Mouse (Mus musculus): ENCODE measurements around the gene Susd6. TPM values are rescaled to one million over a fixed set of nuclear protein-coding genes. Genes with fewer than 3 reads are reported as not detected.
"Not testable (repeated sequence)": the region's sequence is repeated elsewhere in the genome, so short reads cannot be mapped to it uniquely, and the experiment has no call there.

Susd6 gene
- polyA plus RNA-seq, 1 experiment from 2014 or later, result 12.3 TPM

GRCm38 (mm10) chr12:80788188-80788587 is 2.1 kb upstream of the Susd6 start:
- Histone ChIP-seq H3K9ac (no peak overlapping the region), H3K27ac (replicated peaks) (no peak overlapping the region), H3K4me1 (replicated peaks) (peaks cover 25% of the 10 kb centered on the region), H3K4me3 (no peak overlapping the region), H3K27me3 (no peaks in the 10 kb centered on the region), H3K36me3 (no peaks in the 10 kb centered on the region), H3K9me3 (no peaks in the 10 kb centered on the region), H3K4me2 (no peak overlapping the region)
- 87% methylated on average over 3 of the region's 3 CpGs for WGBS
- no peak for ATAC-seq (ENCODE audit: low read depth)

- not testable (repeated sequence) for H3K27ac ChIP-seq (replicated peaks); ATAC-seq (ENCODE audit: low read depth)
- 84% methylated on average over 4 of the region's 4 CpGs for WGBS
Observed at GRCm38 (mm10) chr12:80789276-80789675, 1.0 kb upstream of the Susd6 start.

GRCm38 (mm10) chr12:80790700-80791570 is 625 bp downstream of the Susd6 start:
- H3K9me3 ChIP-seq, result no peaks in the 10 kb centered on the region
- peaks cover 32% of the 10 kb centered on the region for H3K4me1 ChIP-seq (replicated peaks)
- no peaks in the 10 kb centered on the region for H3K36me3 ChIP-seq
- WGBS, result under 1% methylated on average over 80 of the region's 80 CpGs
- peak overlapping the region; percentile 93 for H3K4me3 ChIP-seq
- peak overlapping the region; percentile 90 for H3K4me2 ChIP-seq
- H3K27me3 ChIP-seq, result no peaks in the 10 kb centered on the region
- H3K9ac ChIP-seq, result peak overlapping the region; percentile 94
- peak; percentile 84 for ATAC-seq (ENCODE audit: low read depth)
- H3K27ac ChIP-seq (replicated peaks), result peak overlapping the region; percentile 99

More at GRCm38 (mm10) chr12:80789276-80789675, 1.0 kb upstream of the Susd6 start:
- not testable (repeated sequence) for H3K9me3 ChIP-seq, H3K27me3 ChIP-seq, H3K36me3 ChIP-seq, H3K4me3 ChIP-seq, H3K9ac ChIP-seq
- H3K4me1 ChIP-seq (replicated peaks), result peaks cover 25% of the 10 kb centered on the region
- H3K4me2 ChIP-seq, result peak overlapping the region; percentile 90

GRCm38 (mm10) chr12:80791571-80792444 is 1.5 kb downstream of the Susd6 start:
- Histone ChIP-seq H3K27ac (replicated peaks) (peak overlapping the region; percentile 99; the same call in 1 of the 2 replicates), H3K27me3 (no peaks in the 10 kb centered on the region), H3K36me3 (no peaks in the 10 kb centered on the region), H3K9me3 (no peaks in the 10 kb centered on the region), H3K4me3 (peak overlapping the region; percentile 93), H3K4me1 (replicated peaks) (peaks cover 32% of the 10 kb centered on the region), H3K9ac (peak overlapping the region; percentile 94), H3K4me2 (peak overlapping the region; percentile 90)
- no peak for ATAC-seq (ENCODE audit: low read depth)
- 46% methylated on average over 6 of the region's 6 CpGs for WGBS

- ATAC-seq (ENCODE audit: low read depth), result no peak
- H3K9ac ChIP-seq, result no peak overlapping the region
- no peak overlapping the region for H3K4me3 ChIP-seq
- no peaks in the 10 kb centered on the region for H3K36me3 ChIP-seq
- WGBS, result 82% methylated on average over 4 of the region's 5 CpGs
- H3K4me2 ChIP-seq, result 0 out of 2 replicates have a peak overlapping the region, but pooled peaks have one; percentile 9
- H3K9me3 ChIP-seq, result no peaks in the 10 kb centered on the region
- H3K27me3 ChIP-seq, result no peaks in the 10 kb centered on the region
- H3K4me1 ChIP-seq (replicated peaks), result peaks cover 32% of the 10 kb centered on the region
- no peak overlapping the region for H3K27ac ChIP-seq (replicated peaks)
Observed at GRCm38 (mm10) chr12:80792867-80793266, 2.6 kb downstream of the Susd6 start.

GRCm38 (mm10) chr12:80793535-80793934 is 3.2 kb downstream of the Susd6 start:
- WGBS, result 91% methylated on average over 1 of the region's 1 CpGs
- no peak for ATAC-seq (ENCODE audit: low read depth)
- Histone ChIP-seq H3K27me3 (no peaks in the 10 kb centered on the region), H3K36me3 (no peaks in the 10 kb centered on the region), H3K9me3 (no peaks in the 10 kb centered on the region), H3K27ac (replicated peaks) (no peak overlapping the region), H3K4me3 (no peak overlapping the region), H3K9ac (no peak overlapping the region), H3K4me2 (no peak overlapping the region), H3K4me1 (replicated peaks) (peaks cover 39% of the 10 kb centered on the region)

GRCm38 (mm10) chr12:80794522-80794921 is 4.2 kb downstream of the Susd6 start:
- no peak for ATAC-seq (ENCODE audit: low read depth)
- Histone ChIP-seq H3K4me3 (no peak overlapping the region), H3K27me3 (no peaks in the 10 kb centered on the region), H3K4me2 (no peak overlapping the region), H3K4me1 (replicated peaks) (peaks cover 40% of the 10 kb centered on the region), H3K9me3 (no peaks in the 10 kb centered on the region), H3K36me3 (no peaks in the 10 kb centered on the region), H3K27ac (replicated peaks) (no peak overlapping the region), H3K9ac (no peak overlapping the region)
- 92% methylated on average over 4 of the region's 4 CpGs for WGBS

- no peak overlapping the region for H3K4me2 ChIP-seq
- no peak for ATAC-seq (ENCODE audit: low read depth)
- no peaks in the 10 kb centered on the region for H3K36me3 ChIP-seq
- H3K4me1 ChIP-seq (replicated peaks), result peaks cover 35% of the 10 kb centered on the region
- no peaks in the 10 kb centered on the region for H3K9me3 ChIP-seq
- no peak overlapping the region for H3K9ac ChIP-seq
- no peak overlapping the region for H3K27ac ChIP-seq (replicated peaks)
- H3K4me3 ChIP-seq, result no peak overlapping the region
- 66% methylated on average over 2 of the region's 2 CpGs for WGBS
- no peaks in the 10 kb centered on the region for H3K27me3 ChIP-seq
Observed at GRCm38 (mm10) chr12:80794935-80795785, 4.8 kb downstream of the Susd6 start.

GRCm38 (mm10) chr12:80798271-80798670 is 8.0 kb downstream of the Susd6 start:
- no peak overlapping the region for H3K9ac ChIP-seq
- peaks cover 20% of the 10 kb centered on the region for H3K4me1 ChIP-seq (replicated peaks)
- no peak overlapping the region for H3K4me3 ChIP-seq
- H3K27ac ChIP-seq (replicated peaks), result peak overlapping the region; percentile 54
- no peaks in the 10 kb centered on the region for H3K36me3 ChIP-seq
- H3K9me3 ChIP-seq, result no peaks in the 10 kb centered on the region
- H3K4me2 ChIP-seq, result no peak overlapping the region
- no peaks in the 10 kb centered on the region for H3K27me3 ChIP-seq
- ATAC-seq (ENCODE audit: low read depth), result no peak

GRCm38 (mm10) chr12:80800156-80800555 is 9.8 kb downstream of the Susd6 start:
- Histone ChIP-seq H3K4me1 (replicated peaks) (peaks cover 30% of the 10 kb centered on the region), H3K9ac (no peak overlapping the region), H3K4me3 (no peak overlapping the region), H3K27me3 (no peaks in the 10 kb centered on the region), H3K36me3 (no peaks in the 10 kb centered on the region), H3K4me2 (no peak overlapping the region), H3K27ac (replicated peaks) (no peak overlapping the region), H3K9me3 (no peaks in the 10 kb centered on the region)
- ATAC-seq (ENCODE audit: low read depth), result no peak
- 95% methylated on average over 3 of the region's 3 CpGs for WGBS

- ATAC-seq (ENCODE audit: low read depth), result no peak
- Histone ChIP-seq H3K9me3 (no peaks in the 10 kb centered on the region), H3K9ac (no peak overlapping the region), H3K4me2 (no peak overlapping the region), H3K27me3 (no peaks in the 10 kb centered on the region), H3K27ac (replicated peaks) (no peak overlapping the region), H3K36me3 (no peaks in the 10 kb centered on the region), H3K4me3 (no peak overlapping the region), H3K4me1 (replicated peaks) (peaks cover 26% of the 10 kb centered on the region)
- WGBS, result 100% methylated on average over 1 of the region's 1 CpGs
Observed at GRCm38 (mm10) chr12:80801443-80801842, 11.1 kb downstream of the Susd6 start.

Measured in neural tube, embryonic 13.5 days (tissue).